Mouse (Mus musculus) urinary bladder, adult 2 months (tissue): Measurements from ENCODE around the gene Fbxl8. TPM values are rescaled to one million over a fixed set of nuclear protein-coding genes. Genes with fewer than 3 reads are reported as not detected.
"Not testable (repeated sequence)": the region's sequence is repeated elsewhere in the genome, so short reads cannot be mapped to it uniquely, and the experiment has no call there.

Experiments used
- DNase-seq: peaks from one replicate; pipeline ENCODE4 v3.0.0; 2022; ENCODE audit warnings: low spot score
- polyA plus RNA-seq: library from polyadenylated mRNA; depleted of rRNA; stranded (reverse); fragments of >200 nt; gene quantifications from 2 replicates; pipeline ENCODE4 v1.2.3, GENCODE M21; 2012; rRNA removed

The Fbxl8 gene
- 9.1 and 9.5 TPM in 2 replicates for polyA plus RNA-seq

- peak; percentile 69 for DNase-seq
Observed at GRCm38 (mm10) chr8:105264024-105264982, at the start of gene Fbxl8, which contains the start of gene Tradd. TSS of gene Fbxl8 (plus strand) at chr8:105264648. TSS of gene Tradd (minus strand) at chr8:105264609.

DNA sequence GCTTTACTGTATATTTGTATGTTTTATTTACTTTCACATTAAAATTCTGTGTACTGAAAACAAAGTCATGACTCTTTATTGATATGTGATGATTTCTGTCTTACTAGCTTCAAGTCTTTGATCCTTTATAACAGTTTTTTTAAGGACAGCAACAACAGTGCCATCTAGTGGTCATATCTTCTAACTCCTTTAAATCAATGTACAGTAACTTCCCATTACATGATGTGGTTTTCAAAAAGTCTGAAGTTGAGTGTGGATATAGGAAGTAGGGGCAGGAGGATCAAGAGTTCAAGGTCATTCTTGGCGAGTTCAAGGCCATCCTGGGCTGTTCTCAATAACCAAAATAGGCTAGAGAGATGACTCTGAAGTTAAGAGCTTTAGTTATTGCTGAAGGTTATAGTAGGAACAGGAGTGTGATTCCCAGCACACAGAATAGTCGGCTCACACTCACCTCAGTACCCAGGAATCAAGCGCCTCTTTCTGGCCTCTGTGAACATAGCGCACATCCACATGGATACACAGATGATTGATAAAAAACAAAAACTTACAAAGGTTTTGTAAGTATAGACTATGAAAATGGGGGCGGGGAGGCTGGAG lies 46.4 kb upstream of the Fbxl8 start:
- no peak for DNase-seq

GRCm38 (mm10) chr8:105223850-105224249 lies 40.6 kb upstream of the Fbxl8 start:
- no peak for DNase-seq

GRCm38 (mm10) chr8:105224413-105225271 lies 39.8 kb upstream of the Fbxl8 start, which contains the start of gene D230025D16Rik:
TSS of gene D230025D16Rik (plus strand) at chr8:105225145.
- DNase-seq, result peak; percentile 91

GRCm38 (mm10) chr8:105225272-105225593 lies 39.2 kb upstream of the Fbxl8 start:
- DNase-seq, result no peak

GRCm38 (mm10) chr8:105225917-105226316 lies 38.5 kb upstream of the Fbxl8 start:
- DNase-seq, result no peak

- no peak for DNase-seq
Observed at GRCm38 (mm10) chr8:105231503-105232320, 32.7 kb upstream of the Fbxl8 start.

DNA sequence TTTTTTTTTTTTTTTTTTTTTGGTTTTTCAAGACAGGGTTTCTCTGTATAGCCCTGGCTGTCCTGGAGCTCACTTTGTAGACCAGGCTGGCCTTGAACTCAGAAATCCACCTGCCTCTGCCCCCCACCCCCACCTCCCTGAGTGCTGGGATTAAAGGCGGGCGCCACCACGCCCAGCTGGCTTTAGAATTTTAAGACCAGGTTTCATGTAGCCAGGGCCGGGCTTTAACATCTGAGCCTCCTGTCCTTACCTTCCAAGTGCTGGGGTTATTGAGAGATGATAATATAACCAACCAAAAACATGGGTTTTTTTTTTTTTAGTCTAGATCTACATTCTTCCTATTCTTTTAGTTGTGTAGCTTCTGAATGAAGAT lies 32.1 kb upstream of the Fbxl8 start:
- not testable (repeated sequence) for DNase-seq

DNA sequence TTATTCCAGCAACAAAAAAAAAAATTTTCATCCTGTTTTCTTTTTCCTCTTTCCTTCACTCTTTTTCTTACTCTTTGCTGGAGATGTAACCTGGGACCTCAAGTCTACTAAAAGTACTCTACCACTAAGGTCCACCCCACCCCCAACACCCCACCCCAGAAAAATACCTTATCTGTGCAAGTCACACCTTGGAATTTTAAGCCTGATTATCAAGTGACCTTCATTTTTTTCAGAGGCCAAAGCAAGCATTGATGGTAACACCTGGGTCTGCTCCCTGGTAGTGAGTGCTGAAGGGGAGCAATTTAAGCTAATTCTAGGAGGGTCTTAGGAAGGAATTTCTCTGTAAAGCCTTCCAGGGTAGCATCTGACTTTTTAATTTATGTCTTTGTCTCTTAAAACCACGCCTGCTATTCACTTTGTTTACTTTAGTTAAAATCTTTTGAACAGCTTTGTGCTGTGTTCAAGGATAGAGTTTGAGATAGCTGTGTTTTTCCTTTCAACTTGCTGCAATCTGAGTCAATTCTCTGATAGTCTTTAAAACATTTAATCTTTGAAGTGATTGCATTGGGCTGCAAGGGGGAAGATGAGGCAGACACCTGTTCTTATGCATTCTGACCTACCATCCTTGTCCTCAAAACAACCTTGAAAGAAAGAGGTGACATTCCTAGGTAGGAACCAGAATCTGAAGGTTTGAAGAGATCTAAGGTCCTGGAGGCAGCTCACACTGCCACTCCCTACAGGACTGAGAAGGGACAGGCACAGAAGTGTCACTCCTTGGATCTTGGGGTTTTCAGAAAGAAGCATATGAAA lies 31.1 kb upstream of the Fbxl8 start:
- no peak for DNase-seq

DNA sequence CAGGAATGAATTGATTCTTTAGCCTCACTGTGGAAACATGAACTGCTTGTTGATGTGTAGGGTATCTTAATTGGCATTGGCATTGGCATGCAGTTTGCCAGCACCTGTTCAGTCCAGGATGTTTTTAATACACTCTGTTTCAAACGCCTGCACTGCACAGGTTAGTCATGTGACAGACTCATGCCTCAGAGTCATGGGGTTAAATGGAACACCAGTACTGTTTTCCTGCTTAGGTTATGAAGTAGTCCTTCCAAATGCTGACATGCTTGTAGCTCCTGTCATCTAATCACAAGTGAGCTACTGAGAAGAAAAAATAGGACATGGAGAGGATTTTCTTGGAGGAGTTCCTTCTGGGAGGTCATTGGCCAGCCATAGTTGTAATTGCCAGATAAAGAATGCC lies 29.2 kb upstream of the Fbxl8 start:
- DNase-seq, result no peak

GRCm38 (mm10) chr8:105237442-105238142 lies 26.9 kb upstream of the Fbxl8 start:
- DNase-seq, result no peak

- no peak for DNase-seq
Observed at GRCm38 (mm10) chr8:105241016-105241415, 23.4 kb upstream of the Fbxl8 start.

DNA sequence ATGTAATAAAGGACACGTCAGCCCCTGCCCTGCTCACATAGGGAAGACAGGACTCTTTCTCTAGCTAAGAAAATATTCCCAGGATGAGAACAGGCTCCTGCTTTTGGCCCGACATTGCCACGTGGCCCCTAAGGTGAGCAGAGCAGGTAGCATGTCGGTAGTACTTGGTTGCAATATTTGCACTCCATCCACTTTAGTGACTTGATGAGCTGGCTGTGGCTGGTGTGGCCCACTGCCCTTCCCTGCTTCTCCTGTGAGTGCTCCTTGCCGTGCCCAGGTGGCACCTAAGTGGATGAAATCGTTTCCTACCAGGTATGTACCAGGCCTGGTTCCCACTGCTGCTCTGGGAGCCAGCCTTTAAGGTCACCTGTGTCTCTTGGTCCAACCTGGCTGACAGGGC lies 12.5 kb upstream of the Fbxl8 start:
- no peak for DNase-seq

DNA sequence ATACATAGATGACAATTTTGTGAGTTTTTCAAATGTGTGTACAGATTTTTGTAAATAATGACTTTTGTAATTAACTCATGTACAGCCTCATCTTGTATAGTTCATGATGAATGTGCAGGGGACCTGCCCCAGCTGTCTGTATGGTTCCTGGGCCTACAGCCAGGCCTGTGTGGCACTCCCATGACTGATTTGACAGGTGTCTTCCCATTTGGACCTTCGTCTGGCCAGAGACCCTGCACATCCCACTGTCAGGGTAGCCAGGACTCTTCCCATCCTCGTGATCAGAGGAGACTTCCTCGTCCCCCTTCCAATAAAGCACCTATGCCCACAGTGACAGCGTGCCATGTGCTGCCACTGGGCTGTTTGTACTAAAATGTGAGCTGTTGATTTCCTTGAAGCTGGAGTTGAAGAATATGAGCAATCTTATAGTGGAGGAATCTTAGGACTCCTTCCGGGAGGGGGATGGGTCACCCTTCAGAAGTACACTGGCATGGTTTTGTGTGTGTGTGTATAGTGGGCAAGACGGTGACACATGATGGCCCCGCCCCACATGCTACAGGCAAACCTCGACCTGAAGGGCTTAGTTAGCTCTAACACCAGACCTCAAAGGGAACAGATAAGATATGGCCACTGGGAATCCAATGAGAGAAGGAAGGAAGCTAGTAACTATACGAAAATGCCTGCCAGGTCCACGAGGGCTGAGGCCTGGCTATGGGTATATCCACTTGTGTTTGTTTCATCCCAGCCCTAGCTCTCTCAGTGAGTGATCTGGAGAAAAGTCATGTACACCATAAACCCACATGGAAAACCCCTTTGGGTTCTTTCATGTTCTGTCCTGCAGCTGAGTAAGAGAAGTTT lies 11.5 kb upstream of the Fbxl8 start:
- DNase-seq, result no peak

DNA sequence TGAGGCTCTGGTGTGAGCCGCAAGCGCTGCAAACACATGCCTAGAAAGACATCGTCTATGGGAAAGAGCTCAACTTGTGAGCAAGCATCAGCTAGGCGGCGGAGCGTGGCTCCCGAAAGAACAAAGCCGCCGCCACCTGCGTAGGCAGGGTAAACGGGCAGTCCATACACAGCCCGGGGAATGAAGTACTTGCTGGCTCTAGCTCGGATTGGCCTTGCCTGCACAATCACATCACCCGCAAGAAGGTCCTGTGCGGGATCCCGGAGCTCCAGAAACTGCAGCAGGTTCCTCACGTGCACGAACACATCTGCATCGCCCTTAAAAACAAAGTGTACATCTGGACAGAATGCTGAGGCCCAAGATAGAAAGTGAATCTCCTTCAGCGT lies 10.7 kb upstream of the Fbxl8 start:
- DNase-seq, result no peak

GRCm38 (mm10) chr8:105254152-105254965 lies 10.1 kb upstream of the Fbxl8 start:
- peak; percentile 82 for DNase-seq

GRCm38 (mm10) chr8:105254966-105255350 lies 9.5 kb upstream of the Fbxl8 start, which contains the start of gene B3gnt9:
TSS of gene B3gnt9 (minus strand) at chr8:105255153.
- no peak for DNase-seq
